Mouse (Mus musculus) ES-E14 (cell line): Measurements from ENCODE around the gene Myh7b. TPM values are rescaled to one million over a fixed set of nuclear protein-coding genes. Genes with fewer than 3 reads are reported as not detected.
A peak's percentile ranks its signal among the peaks of the same experiment; 100 is the strongest.

Experiments used
- DNase-seq: peaks from one replicate; pipeline ENCODE4 v3.0.0-alpha.2; 2013; ENCODE audit warnings: low read depth, low spot score
- H3K27ac ChIP-seq: 2 replicates; pipeline ENCODE4 v1.5.1; 2012; ENCODE audit warnings: low read depth, mild to moderate bottlenecking, low read length, moderate library complexity, mixed read lengths; ENCODE audit not compliant: poor library complexity, insufficient read depth, severe bottlenecking
- H3K36me3 ChIP-seq: 2 replicates; pipeline ENCODE4 v1.6.1; 2012; ENCODE audit warnings: mild to moderate bottlenecking, low read length, moderate library complexity, mixed read lengths; ENCODE audit not compliant: control insufficient read depth, poor library complexity, insufficient read depth, severe bottlenecking
- H3K4me1 ChIP-seq, 2 experiments: fragments of 150-350 bp in 1 of 2; sonication (generic) in 1 of 2; 2 replicates each; pipeline ENCODE4 v1.6.1; 2012; ENCODE audit warnings: low read length in 2 of 2, mild to moderate bottlenecking in 1 of 2, mixed read lengths in 1 of 2; ENCODE audit not compliant: control insufficient read depth in 2 of 2, insufficient read depth in 2 of 2, poor library complexity in 1 of 2
- H3K4me3 ChIP-seq, 2 experiments: fragments of 150-350 bp in 1 of 2; sonication (generic) in 1 of 2; 2 replicates each; pipeline ENCODE4 v1.5.1; 2012; ENCODE audit warnings: low read length in 2 of 2, low read depth in 1 of 2, mild to moderate bottlenecking in 1 of 2, mixed read lengths in 1 of 2; ENCODE audit not compliant: insufficient read depth in 1 of 2, poor library complexity in 1 of 2, severe bottlenecking in 1 of 2
- H3K9ac ChIP-seq: 2 replicates; pipeline ENCODE4 v1.6.1; 2012; ENCODE audit warnings: low read depth, mild to moderate bottlenecking, low read length, mixed read lengths; ENCODE audit not compliant: poor library complexity, insufficient read depth, severe bottlenecking
- H3K9me3 ChIP-seq: fragments of 150-350 bp; sonication (generic); 2 replicates; pipeline ENCODE4 v1.6.1; 2012; ENCODE audit warnings: low read depth, mild to moderate bottlenecking, low read length; ENCODE audit not compliant: control insufficient read depth, insufficient read depth
- CHD2 ChIP-seq: IDR thresholded peaks from 2 replicates; pipeline ENCODE4 v1.6.1; 2014; ENCODE audit warnings: mild to moderate bottlenecking, low read depth, low read length, inconsistent platforms
- HCFC1 ChIP-seq: IDR thresholded peaks from 2 replicates; pipeline ENCODE4 v1.6.1; 2012; ENCODE audit warnings: low read length, inconsistent platforms, borderline replicate concordance; ENCODE audit not compliant: insufficient read depth
- MAFK ChIP-seq: IDR thresholded peaks from 2 replicates; pipeline ENCODE4 v1.6.1; 2014; ENCODE audit warnings: mild to moderate bottlenecking, low read depth, low read length, inconsistent platforms; ENCODE audit not compliant: insufficient read depth
- ZC3H11A ChIP-seq: IDR thresholded peaks from 2 replicates; pipeline ENCODE4 v1.6.1; 2012; ENCODE audit warnings: low read depth, mild to moderate bottlenecking, inconsistent platforms, low read length, borderline replicate concordance
- ZNF384 ChIP-seq: IDR thresholded peaks from 2 replicates; pipeline ENCODE4 v1.6.1; 2012; ENCODE audit warnings: low read depth, low read length, inconsistent platforms
- in situ Hi-C, 2 experiments: fragments of 600-800 bp; cut with MboI; formaldehyde crosslinking; loops; one replicate each; pipeline ENCODE4 v1.15.1; 2025; ENCODE audit warnings: low sequenced_read_pairs in 2 of 2, inconsistent platforms in 1 of 2; ENCODE audit not compliant: unreplicated experiment in 2 of 2
- total RNA-seq: library from RNA; depleted of rRNA; stranded (reverse); fragments of 300-350 nt; gene quantifications from 2 replicates; pipeline ENCODE4 v1.2.3, GENCODE M21; 2012

Myh7b gene
- total RNA-seq, 1 experiment = 5.4 TPM

- Histone ChIP-seq H3K36me3 (no peaks in the 10 kb centered on the region), H3K9me3 (no peaks in the 10 kb centered on the region), H3K4me3 (no peak overlapping the region), H3K27ac (no peak overlapping the region), H3K4me1 (peaks cover 0 to 8% of the 10 kb centered on the region in 2 experiments; a peak in 2 of 4 replicates), H3K9ac (no peak overlapping the region)
- DNase-seq = no peak
- no peak for TF ChIP-seq ZNF384
- TF ChIP-seq MAFK = no peak
- TF ChIP-seq CHD2 = no peak
- no peak for TF ChIP-seq HCFC1
- no peak for TF ChIP-seq ZC3H11A
- in situ Hi-C loops = no loop called here
Measured at GRCm38 (mm10) chr2:155606360-155606759, 4.7 kb upstream of the Myh7b start.

DNA sequence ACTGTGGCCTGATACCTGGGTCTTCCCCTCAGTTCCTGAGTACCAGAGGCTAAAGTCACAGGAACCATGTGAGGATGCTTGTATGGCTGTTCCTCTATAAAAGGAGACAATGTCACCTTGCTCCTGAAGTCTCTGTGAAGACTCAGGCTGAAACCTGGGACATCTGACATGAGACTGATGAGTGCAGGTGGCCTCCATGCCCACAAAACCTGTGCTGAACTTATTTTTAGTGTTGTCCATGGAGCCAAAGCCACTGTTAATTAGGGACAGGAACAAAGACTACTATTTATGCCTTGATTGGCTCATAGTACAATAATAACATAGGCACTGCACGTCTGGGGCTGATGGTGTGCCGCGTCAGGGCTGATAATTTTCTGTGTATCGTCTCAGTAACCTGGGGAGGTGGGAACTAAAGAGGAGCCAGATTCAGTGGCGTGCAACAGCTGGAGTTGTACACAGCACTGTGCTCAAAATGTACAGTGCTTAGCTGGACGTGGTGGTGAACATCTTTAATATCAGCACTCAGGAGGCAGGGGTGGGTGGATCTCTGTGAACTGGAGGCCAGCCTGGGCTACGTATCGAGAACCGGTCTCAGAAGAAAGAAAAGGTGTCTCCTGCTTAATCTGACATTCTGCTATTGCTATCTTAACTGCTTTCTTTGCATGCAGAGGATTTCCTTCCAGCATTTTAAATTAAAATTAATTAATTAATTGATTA is 980 bp downstream of the Myh7b start:
- Histone ChIP-seq H3K9me3 (no peaks in the 10 kb centered on the region), H3K9ac (no peak overlapping the region), H3K4me3 (no peak overlapping the region), H3K4me1 (peaks cover 2 to 32% of the 10 kb centered on the region in 2 experiments; a peak in 3 of 4 replicates), H3K36me3 (no peaks in the 10 kb centered on the region), H3K27ac (no peak overlapping the region)
- DNase-seq = no peak
- in situ Hi-C loops = loop anchor here in 1 of 2 experiments (10.0 kb wide), 1 partner anchor 97 kb away; the partner anchor contains the start of genes Acss2 and Ggt7
- TF ChIP-seq HCFC1 = no peak

GRCm38 (mm10) chr2:155613326-155613755 is 2.3 kb downstream of the Myh7b start:
- peak; percentile 90 for DNase-seq
- no peaks in the 10 kb centered on the region for H3K9me3 ChIP-seq
- in situ Hi-C loops = loop anchor here in 1 of 2 experiments (10.0 kb wide), 1 partner anchor 99 kb away; the partner anchor contains the start of genes Acss2 and Ggt7
- H3K27ac ChIP-seq = no peak overlapping the region
- H3K4me3 ChIP-seq = peak overlapping the region; percentile 71 to 73
- H3K4me1 ChIP-seq = peaks cover 5 to 32% of the 10 kb centered on the region in 2 experiments; a peak in 3 of 4 replicates
- TF ChIP-seq HCFC1 = no peak
- no peak for TF ChIP-seq ZNF384
- no peak for TF ChIP-seq ZC3H11A
- no peak for TF ChIP-seq MAFK
- no peak for TF ChIP-seq CHD2
- peak overlapping the region; percentile 38 for H3K9ac ChIP-seq
- no peaks in the 10 kb centered on the region for H3K36me3 ChIP-seq

DNA sequence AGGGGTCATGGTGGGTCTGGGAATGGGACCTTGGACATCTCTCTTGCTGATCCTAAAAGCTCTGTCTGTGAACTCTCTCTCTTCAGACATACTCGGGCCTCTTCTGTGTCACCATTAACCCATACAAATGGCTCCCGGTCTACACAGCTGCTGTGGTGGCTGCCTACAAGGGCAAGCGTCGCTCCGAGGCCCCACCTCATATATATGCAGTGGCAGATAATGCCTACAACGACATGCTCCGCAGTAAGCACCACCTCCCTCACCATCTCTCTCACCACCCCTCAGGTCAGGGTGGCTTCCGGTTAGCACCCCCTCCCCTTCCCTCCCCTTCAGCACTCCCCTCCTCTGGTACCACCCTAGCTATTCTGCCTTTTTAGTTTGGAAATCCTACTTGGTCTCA is 2.9 kb downstream of the Myh7b start:
- Histone ChIP-seq H3K9ac (no peak overlapping the region), H3K4me1 (peaks cover 5 to 38% of the 10 kb centered on the region in 2 experiments; a peak in 3 of 4 replicates), H3K27ac (no peak overlapping the region), H3K4me3 (peak overlapping the region; percentile 3 to 71; a peak in 3 of 4 replicates), H3K36me3 (no peaks in the 10 kb centered on the region), H3K9me3 (no peaks in the 10 kb centered on the region)
- TF ChIP-seq CHD2 (no peak), ZNF384 (no peak), MAFK (no peak), HCFC1 (no peak), ZC3H11A (no peak)
- DNase-seq = no peak
- in situ Hi-C loops = loop anchor here in 1 of 2 experiments (10.0 kb wide), 1 partner anchor 99 kb away; the partner anchor contains the start of genes Acss2 and Ggt7
